Mouse (Mus musculus): ENCODE data around the gene Atxn1l. TPM values are rescaled to one million over a fixed set of nuclear protein-coding genes. Genes with fewer than 3 reads are reported as not detected.
"Not testable (repeated sequence)": the region's sequence is repeated elsewhere in the genome, so short reads cannot be mapped to it uniquely, and the experiment has no call there.

The Atxn1l gene
- polyA plus RNA-seq, 1 experiment from 2014 or later, result 7.4 TPM

- Histone ChIP-seq H3K4me1 (no peaks in the 10 kb centered on the region), H3K36me3 (replicated peaks) (no peaks in the 10 kb centered on the region), H3K9me3 (no peaks in the 10 kb centered on the region), H3K9ac (no peak overlapping the region), H3K4me2 (no peak overlapping the region), H3K4me3 (replicated peaks) (no peak overlapping the region), H3K27ac (no peak overlapping the region), H3K27me3 (no peaks in the 10 kb centered on the region)
- 74% methylated on average over 3 of the region's 3 CpGs for WGBS
- no peak for ATAC-seq (ENCODE audit: low FRiP score)
These were observed 19.3 kb upstream of the Atxn1l start for GRCm38 (mm10) chr8:109756849-109757248.

- not testable (repeated sequence) for H3K4me2 ChIP-seq; H3K36me3 ChIP-seq (replicated peaks); H3K27me3 ChIP-seq; H3K4me3 ChIP-seq (replicated peaks); H3K9ac ChIP-seq; H3K9me3 ChIP-seq; H3K4me1 ChIP-seq; H3K27ac ChIP-seq; ATAC-seq (ENCODE audit: low FRiP score)
- WGBS, result 90% methylated on average over 4 of the region's 4 CpGs
These were observed 18.0 kb upstream of the Atxn1l start for GRCm38 (mm10) chr8:109755554-109755953.

GRCm38 (mm10) chr8:109754696-109755095 lies 17.2 kb upstream of the Atxn1l start:
- no peak for ATAC-seq (ENCODE audit: low FRiP score)
- Histone ChIP-seq H3K27me3 (no peaks in the 10 kb centered on the region), H3K27ac (no peak overlapping the region), H3K4me2 (no peak overlapping the region), H3K36me3 (replicated peaks) (no peaks in the 10 kb centered on the region), H3K4me3 (replicated peaks) (no peak overlapping the region), H3K9me3 (no peaks in the 10 kb centered on the region), H3K4me1 (no peaks in the 10 kb centered on the region), H3K9ac (no peak overlapping the region)
- WGBS, result 89% methylated on average over 8 of the region's 8 CpGs

GRCm38 (mm10) chr8:109751731-109752485 lies 14.4 kb upstream of the Atxn1l start:
- no peak overlapping the region for H3K27ac ChIP-seq
- no peak overlapping the region for H3K4me2 ChIP-seq
- WGBS, result 90% methylated on average over 20 of the region's 20 CpGs
- H3K9ac ChIP-seq, result no peak overlapping the region
- no peak for ATAC-seq (ENCODE audit: low FRiP score)
- H3K27me3 ChIP-seq, result no peaks in the 10 kb centered on the region
- no peaks in the 10 kb centered on the region for H3K4me1 ChIP-seq
- no peak overlapping the region for H3K4me3 ChIP-seq (replicated peaks)
- H3K36me3 ChIP-seq (replicated peaks), result no peaks in the 10 kb centered on the region
- no peaks in the 10 kb centered on the region for H3K9me3 ChIP-seq

GRCm38 (mm10) chr8:109750699-109751098 lies 13.2 kb upstream of the Atxn1l start:
- Histone ChIP-seq H3K9me3 (no peaks in the 10 kb centered on the region), H3K27ac (no peak overlapping the region), H3K4me1 (no peaks in the 10 kb centered on the region), H3K36me3 (replicated peaks) (no peaks in the 10 kb centered on the region), H3K27me3 (no peaks in the 10 kb centered on the region), H3K4me3 (replicated peaks) (no peak overlapping the region), H3K9ac (no peak overlapping the region), H3K4me2 (no peak overlapping the region)
- ATAC-seq (ENCODE audit: low FRiP score), result no peak
- WGBS, result 84% methylated on average over 12 of the region's 12 CpGs

GRCm38 (mm10) chr8:109750274-109750673 lies 12.7 kb upstream of the Atxn1l start:
- H3K4me2 ChIP-seq, result no peak overlapping the region

GRCm38 (mm10) chr8:109747468-109748199 lies 10.1 kb upstream of the Atxn1l start:
- Histone ChIP-seq H3K9ac (no peak overlapping the region), H3K27ac (no peak overlapping the region), H3K36me3 (replicated peaks) (no peaks in the 10 kb centered on the region), H3K27me3 (no peaks in the 10 kb centered on the region), H3K9me3 (no peaks in the 10 kb centered on the region), H3K4me2 (no peak overlapping the region), H3K4me1 (no peaks in the 10 kb centered on the region), H3K4me3 (replicated peaks) (no peak overlapping the region)
- ATAC-seq (ENCODE audit: low FRiP score), result no peak
- 93% methylated on average over 12 of the region's 12 CpGs for WGBS

More at GRCm38 (mm10) chr8:109750274-109750673, 12.7 kb upstream of the Atxn1l start:
- WGBS, result 64% methylated on average over 5 of the region's 5 CpGs
- H3K36me3 ChIP-seq (replicated peaks), result no peaks in the 10 kb centered on the region
- no peak overlapping the region for H3K9ac ChIP-seq
- no peak for ATAC-seq (ENCODE audit: low FRiP score)
- no peaks in the 10 kb centered on the region for H3K4me1 ChIP-seq
- H3K27me3 ChIP-seq, result no peaks in the 10 kb centered on the region
- no peak overlapping the region for H3K4me3 ChIP-seq (replicated peaks)
- no peaks in the 10 kb centered on the region for H3K9me3 ChIP-seq
- no peak overlapping the region for H3K27ac ChIP-seq

- H3K9me3 ChIP-seq, result no peaks in the 10 kb centered on the region
- 88% methylated on average over 1 of the region's 1 CpGs for WGBS
- H3K9ac ChIP-seq, result no peak overlapping the region
- no peak for ATAC-seq (ENCODE audit: low FRiP score)
- peaks cover 14% of the 10 kb centered on the region for H3K4me1 ChIP-seq
- H3K36me3 ChIP-seq (replicated peaks), result peaks cover 18% of the 10 kb centered on the region
- no peaks in the 10 kb centered on the region for H3K27me3 ChIP-seq
- peak overlapping the region; percentile 93 for H3K4me2 ChIP-seq
- H3K27ac ChIP-seq, result no peak overlapping the region
- peak overlapping the region; percentile 98 for H3K4me3 ChIP-seq (replicated peaks)
These were observed 476 bp upstream of the Atxn1l start for GRCm38 (mm10) chr8:109738049-109738380.

GRCm38 (mm10) chr8:109736819-109737218 lies 720 bp downstream of the Atxn1l start:
- H3K9me3 ChIP-seq, result no peaks in the 10 kb centered on the region
- H3K27me3 ChIP-seq, result no peaks in the 10 kb centered on the region
- no peak for ATAC-seq (ENCODE audit: low FRiP score)
- H3K4me1 ChIP-seq, result peaks cover 14% of the 10 kb centered on the region
- peaks cover 30% of the 10 kb centered on the region for H3K36me3 ChIP-seq (replicated peaks)
- no peak overlapping the region for H3K27ac ChIP-seq
- 7% methylated on average over 8 of the region's 8 CpGs for WGBS
- peak overlapping the region; percentile 93 for H3K4me2 ChIP-seq
- peak overlapping the region; percentile 99 for H3K9ac ChIP-seq
- peak overlapping the region; percentile 98 for H3K4me3 ChIP-seq (replicated peaks)

GRCm38 (mm10) chr8:109734018-109734417 lies 3.5 kb downstream of the Atxn1l start:
- peaks cover 45% of the 10 kb centered on the region for H3K36me3 ChIP-seq (replicated peaks)

GRCm38 (mm10) chr8:109731012-109731411 lies 6.5 kb downstream of the Atxn1l start:
- Histone ChIP-seq H3K36me3 (replicated peaks) (peaks cover 68% of the 10 kb centered on the region), H3K4me1 (peaks cover 4% of the 10 kb centered on the region), H3K27me3 (no peaks in the 10 kb centered on the region), H3K9me3 (no peaks in the 10 kb centered on the region), H3K27ac (no peak overlapping the region), H3K4me3 (replicated peaks) (no peak overlapping the region), H3K4me2 (no peak overlapping the region), H3K9ac (no peak overlapping the region)
- ATAC-seq (ENCODE audit: low FRiP score), result no peak
- 83% methylated on average over 3 of the region's 3 CpGs for WGBS

More at GRCm38 (mm10) chr8:109734018-109734417, 3.5 kb downstream of the Atxn1l start:
- Histone ChIP-seq H3K4me2 (no peak overlapping the region), H3K4me3 (replicated peaks) (no peak overlapping the region), H3K27me3 (no peaks in the 10 kb centered on the region), H3K9me3 (no peaks in the 10 kb centered on the region), H3K27ac (no peak overlapping the region), H3K9ac (no peak overlapping the region), H3K4me1 (peaks cover 14% of the 10 kb centered on the region)
- WGBS, result 91% methylated on average over 3 of the region's 3 CpGs
- ATAC-seq (ENCODE audit: low FRiP score), result no peak

GRCm38 (mm10) chr8:109725106-109725505 lies 12.4 kb downstream of the Atxn1l start:
- no peaks in the 10 kb centered on the region for H3K9me3 ChIP-seq
- H3K4me2 ChIP-seq, result no peak overlapping the region
- ATAC-seq (ENCODE audit: low FRiP score), result no peak
- no peak overlapping the region for H3K9ac ChIP-seq
- H3K27ac ChIP-seq, result no peak overlapping the region
- WGBS, result 90% methylated on average over 3 of the region's 3 CpGs
- H3K4me3 ChIP-seq (replicated peaks), result no peak overlapping the region
- H3K4me1 ChIP-seq, result no peaks in the 10 kb centered on the region
- no peaks in the 10 kb centered on the region for H3K27me3 ChIP-seq
- peaks cover 90% of the 10 kb centered on the region for H3K36me3 ChIP-seq (replicated peaks)

GRCm38 (mm10) chr8:109714961-109715360 lies 22.6 kb downstream of the Atxn1l start:
- H3K9ac ChIP-seq, result no peak overlapping the region
- no peak overlapping the region for H3K27ac ChIP-seq
- no peaks in the 10 kb centered on the region for H3K9me3 ChIP-seq
- peaks cover 94% of the 10 kb centered on the region for H3K36me3 ChIP-seq (replicated peaks)
- no peaks in the 10 kb centered on the region for H3K4me1 ChIP-seq
- H3K4me3 ChIP-seq (replicated peaks), result no peak overlapping the region
- 94% methylated on average over 5 of the region's 5 CpGs for WGBS
- no peaks in the 10 kb centered on the region for H3K27me3 ChIP-seq
- ATAC-seq (ENCODE audit: low FRiP score), result no peak
- no peak overlapping the region for H3K4me2 ChIP-seq

All from forebrain, embryonic 12.5 days (tissue).